Mouse (Mus musculus): ENCODE results near the gene Rai14. TPM values are rescaled to one million over a fixed set of nuclear protein-coding genes. Genes with fewer than 3 reads are reported as not detected.
A peak's percentile ranks its signal among the peaks of the same experiment; 100 is the strongest.

Gene Rai14
- polyA plus RNA-seq, 1 experiment from 2014 or later, result 17.4 TPM

GRCm38 (mm10) chr15:10683687-10684203, 30.7 kb downstream of the Rai14 start:
- 86% methylated on average over 9 of the region's 9 CpGs for WGBS
- peaks cover 11% of the 10 kb centered on the region for H3K4me1 ChIP-seq (replicated peaks)
- no peaks in the 10 kb centered on the region for H3K9me3 ChIP-seq
- H3K9ac ChIP-seq, result no peak overlapping the region
- no peaks in the 10 kb centered on the region; the same call in 1 of the 2 replicates for H3K36me3 ChIP-seq
- H3K4me3 ChIP-seq (replicated peaks), result no peak overlapping the region
- H3K27me3 ChIP-seq (replicated peaks), result no peaks in the 10 kb centered on the region
- no peak overlapping the region for H3K4me2 ChIP-seq (replicated peaks)
- H3K27ac ChIP-seq, result no peak overlapping the region
- no peak for ATAC-seq

- Histone ChIP-seq H3K9ac (no peak overlapping the region), H3K27me3 (replicated peaks) (no peaks in the 10 kb centered on the region), H3K4me2 (replicated peaks) (no peak overlapping the region), H3K36me3 (no peaks in the 10 kb centered on the region), H3K27ac (no peak overlapping the region), H3K4me1 (replicated peaks) (peaks cover 5% of the 10 kb centered on the region), H3K9me3 (no peaks in the 10 kb centered on the region), H3K4me3 (replicated peaks) (no peak overlapping the region)
- ATAC-seq, result no peak
- 87% methylated on average over 5 of the region's 5 CpGs for WGBS
Observed at GRCm38 (mm10) chr15:10680514-10680913, 33.9 kb downstream of the Rai14 start.

- Histone ChIP-seq H3K4me1 (replicated peaks) (peaks cover 4% of the 10 kb centered on the region; the same call in 1 of the 2 replicates), H3K9ac (no peak overlapping the region), H3K27me3 (replicated peaks) (no peaks in the 10 kb centered on the region), H3K4me3 (replicated peaks) (no peak overlapping the region), H3K4me2 (replicated peaks) (no peak overlapping the region), H3K27ac (no peak overlapping the region), H3K9me3 (no peaks in the 10 kb centered on the region), H3K36me3 (no peaks in the 10 kb centered on the region)
- WGBS, result 66% methylated on average over 4 of the region's 4 CpGs
- ATAC-seq, result peak; percentile 61; the same call in 1 of the 2 replicates
Observed at GRCm38 (mm10) chr15:10679571-10679970, 34.9 kb downstream of the Rai14 start.

- no peak overlapping the region for H3K4me2 ChIP-seq (replicated peaks)
- H3K27me3 ChIP-seq (replicated peaks), result no peaks in the 10 kb centered on the region
- no peak overlapping the region for H3K9ac ChIP-seq
- 74% methylated on average over 5 of the region's 5 CpGs for WGBS
- no peak overlapping the region for H3K27ac ChIP-seq
- no peak for ATAC-seq
- H3K36me3 ChIP-seq, result no peaks in the 10 kb centered on the region
- H3K4me3 ChIP-seq (replicated peaks), result no peak overlapping the region
- H3K9me3 ChIP-seq, result no peaks in the 10 kb centered on the region
- H3K4me1 ChIP-seq (replicated peaks), result peaks cover 10% of the 10 kb centered on the region
Observed at GRCm38 (mm10) chr15:10675801-10676200, 38.6 kb downstream of the Rai14 start.

- no peak overlapping the region for H3K9ac ChIP-seq
- ATAC-seq, result no peak
- H3K4me3 ChIP-seq (replicated peaks), result no peak overlapping the region
- 38% methylated on average over 5 of the region's 5 CpGs for WGBS
- H3K4me1 ChIP-seq (replicated peaks), result peaks cover 9% of the 10 kb centered on the region; the same call in 1 of the 2 replicates
- no peaks in the 10 kb centered on the region for H3K27me3 ChIP-seq (replicated peaks)
- no peak overlapping the region for H3K27ac ChIP-seq
- no peaks in the 10 kb centered on the region for H3K36me3 ChIP-seq
- H3K9me3 ChIP-seq, result no peaks in the 10 kb centered on the region
- H3K4me2 ChIP-seq (replicated peaks), result no peak overlapping the region
Observed at GRCm38 (mm10) chr15:10672880-10673279, 41.5 kb downstream of the Rai14 start.

- Histone ChIP-seq H3K36me3 (no peaks in the 10 kb centered on the region), H3K27me3 (replicated peaks) (no peaks in the 10 kb centered on the region), H3K4me2 (replicated peaks) (no peak overlapping the region), H3K4me1 (replicated peaks) (peaks cover 9% of the 10 kb centered on the region; the same call in 1 of the 2 replicates), H3K9ac (no peak overlapping the region), H3K27ac (no peak overlapping the region), H3K9me3 (no peaks in the 10 kb centered on the region), H3K4me3 (replicated peaks) (no peak overlapping the region)
- ATAC-seq, result 0 out of 2 replicates have a peak, but pooled peaks have one; percentile 15
- WGBS, result 48% methylated on average over 4 of the region's 4 CpGs
Observed at GRCm38 (mm10) chr15:10671868-10672267, 42.6 kb downstream of the Rai14 start.

- no peak for ATAC-seq
- Histone ChIP-seq H3K4me2 (replicated peaks) (no peak overlapping the region), H3K4me3 (replicated peaks) (no peak overlapping the region), H3K27ac (no peak overlapping the region), H3K9ac (no peak overlapping the region), H3K4me1 (replicated peaks) (peaks cover 9% of the 10 kb centered on the region; the same call in 1 of the 2 replicates), H3K27me3 (replicated peaks) (no peaks in the 10 kb centered on the region), H3K36me3 (no peaks in the 10 kb centered on the region), H3K9me3 (no peaks in the 10 kb centered on the region)
- 81% methylated on average over 7 of the region's 7 CpGs for WGBS
Observed at GRCm38 (mm10) chr15:10670107-10670506, 44.3 kb downstream of the Rai14 start.

GRCm38 (mm10) chr15:10668120-10668900, 46.1 kb downstream of the Rai14 start:
- no peaks in the 10 kb centered on the region for H3K9me3 ChIP-seq
- H3K27me3 ChIP-seq (replicated peaks), result no peaks in the 10 kb centered on the region
- ATAC-seq, result peak; percentile 45
- no peak overlapping the region for H3K27ac ChIP-seq
- H3K4me1 ChIP-seq (replicated peaks), result peaks cover 11% of the 10 kb centered on the region; the same call in 1 of the 2 replicates
- 53% methylated on average over 10 of the region's 10 CpGs for WGBS
- no peak overlapping the region for H3K9ac ChIP-seq
- H3K4me3 ChIP-seq (replicated peaks), result no peak overlapping the region
- no peaks in the 10 kb centered on the region for H3K36me3 ChIP-seq
- H3K4me2 ChIP-seq (replicated peaks), result no peak overlapping the region

- no peaks in the 10 kb centered on the region for H3K36me3 ChIP-seq
- no peak overlapping the region for H3K27ac ChIP-seq
- no peak overlapping the region for H3K9ac ChIP-seq
- no peak for ATAC-seq
- no peaks in the 10 kb centered on the region for H3K27me3 ChIP-seq (replicated peaks)
- no peak overlapping the region for H3K4me3 ChIP-seq (replicated peaks)
- no peaks in the 10 kb centered on the region for H3K9me3 ChIP-seq
- no peak overlapping the region for H3K4me2 ChIP-seq (replicated peaks)
- 83% methylated on average over 8 of the region's 8 CpGs for WGBS
- H3K4me1 ChIP-seq (replicated peaks), result peaks cover 7% of the 10 kb centered on the region; the same call in 1 of the 2 replicates
Observed at GRCm38 (mm10) chr15:10665816-10666215, 48.6 kb downstream of the Rai14 start.

GRCm38 (mm10) chr15:10664529-10664898, 49.9 kb downstream of the Rai14 start:
- no peak overlapping the region for H3K4me2 ChIP-seq (replicated peaks)
- H3K27me3 ChIP-seq (replicated peaks), result no peaks in the 10 kb centered on the region
- 71% methylated on average over 5 of the region's 5 CpGs for WGBS
- no peak overlapping the region for H3K4me3 ChIP-seq (replicated peaks)
- no peaks in the 10 kb centered on the region for H3K36me3 ChIP-seq
- H3K4me1 ChIP-seq (replicated peaks), result peaks cover 7% of the 10 kb centered on the region; the same call in 1 of the 2 replicates
- H3K27ac ChIP-seq, result no peak overlapping the region
- ATAC-seq, result no peak
- no peaks in the 10 kb centered on the region for H3K9me3 ChIP-seq
- no peak overlapping the region for H3K9ac ChIP-seq

- 62% methylated on average over 5 of the region's 5 CpGs for WGBS
- no peak for ATAC-seq
Observed at GRCm38 (mm10) chr15:10663793-10664528, 50.5 kb downstream of the Rai14 start.

GRCm38 (mm10) chr15:10661961-10662606, 52.3 kb downstream of the Rai14 start:
- no peak for ATAC-seq

More at GRCm38 (mm10) chr15:10663793-10664528, 50.5 kb downstream of the Rai14 start:
- Histone ChIP-seq H3K9me3 (no peaks in the 10 kb centered on the region), H3K27ac (no peak overlapping the region), H3K36me3 (no peaks in the 10 kb centered on the region), H3K4me3 (replicated peaks) (no peak overlapping the region), H3K27me3 (replicated peaks) (no peaks in the 10 kb centered on the region), H3K9ac (no peak overlapping the region), H3K4me2 (replicated peaks) (no peak overlapping the region), H3K4me1 (replicated peaks) (peaks cover 7% of the 10 kb centered on the region; the same call in 1 of the 2 replicates)

More at GRCm38 (mm10) chr15:10661961-10662606, 52.3 kb downstream of the Rai14 start:
- Histone ChIP-seq H3K4me1 (replicated peaks) (0 out of 2 replicates have a peak, but pooled peaks cover 4% of the 10 kb centered on the region), H3K27me3 (replicated peaks) (no peaks in the 10 kb centered on the region), H3K27ac (no peak overlapping the region), H3K4me2 (replicated peaks) (no peak overlapping the region), H3K4me3 (replicated peaks) (no peak overlapping the region), H3K9ac (no peak overlapping the region), H3K9me3 (no peaks in the 10 kb centered on the region), H3K36me3 (no peaks in the 10 kb centered on the region)
- WGBS, result 55% methylated on average over 3 of the region's 3 CpGs

Measured in intestine, embryonic 15.5 days (tissue).